Comparison of ENCODE assay signal across 8 mouse cellular contexts in the genomic region with DNA sequence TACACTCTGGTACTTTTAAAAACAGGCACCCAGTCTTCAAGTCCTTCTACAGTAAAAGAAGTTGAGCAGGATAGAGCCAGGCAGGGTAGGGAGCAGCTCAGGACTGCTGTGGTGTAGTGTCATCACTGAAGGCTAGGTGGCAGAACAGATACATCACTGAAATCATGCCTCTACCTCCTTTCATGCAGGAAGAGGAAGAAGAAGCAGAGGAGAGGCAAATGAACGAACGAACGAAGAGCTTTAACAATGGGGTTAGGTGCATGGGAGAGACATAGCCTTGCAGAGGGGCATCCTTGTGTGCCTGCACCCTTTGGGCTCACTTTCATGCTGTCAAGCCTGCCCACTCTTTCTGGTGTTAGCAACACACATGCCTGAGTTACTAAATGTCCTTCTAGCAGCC. TPM values are rescaled to one million over a fixed set of nuclear protein-coding genes. Genes with fewer than 3 reads are reported as not detected.
DNase-seq lines count a peak whose midpoint lies in the region; ATAC-seq and TF ChIP-seq lines count a peak whose summit lies in the region.

No protein-coding gene starts in this region.

- no peaks in the 10 kb centered on the region for H3K79me2 ChIP-seq in heart, adult 2 months (replicated peaks; ENCODE audit: control insufficient read depth, insufficient read depth, low read length)

- 0% methylated on average over 3 of the region's 3 CpGs for WGBS in lung, adult 2 months
- WGBS in heart, adult 2 months, result 0% methylated on average over 3 of the region's 3 CpGs
- WGBS in stomach, embryonic 16.5 days, result 11% methylated on average over 3 of the region's 3 CpGs

- H3K36me3 ChIP-seq in heart, adult 2 months (ENCODE audit: control insufficient read depth, insufficient read depth, low read length), result no peaks in the 10 kb centered on the region
- no peaks in the 10 kb centered on the region for H3K36me3 ChIP-seq in stomach, embryonic 16.5 days (ENCODE audit: control insufficient read depth, insufficient read depth, low read length)

- peak; percentile 86 for TF ChIP-seq EP300 in heart, adult 2 months (IDR thresholded peaks at IDR 0.05; ENCODE audit: insufficient read depth, low read depth, low read length)

- intact Hi-C loops in heart, adult 2 months (cut with DNase I), result loop anchor here (1.0 to 5.0 kb wide), 4 partner anchors 164 to 396 kb away; no protein-coding TSS in a partner anchor

- TF ChIP-seq POLR2A in lung, adult 2 months (IDR thresholded peaks at IDR 0.05; ENCODE audit: borderline replicate concordance, extremely low read depth, low read depth, low read length), result no peak
- TF ChIP-seq POLR2A in heart, adult 2 months (IDR thresholded peaks at IDR 0.05; ENCODE audit: insufficient read depth, low read depth, low read length), result no peak

- H3K27ac ChIP-seq in heart, adult 2 months, result no peak overlapping the region
- H3K27ac ChIP-seq in stomach, embryonic 16.5 days (ENCODE audit: low read length), result no peak overlapping the region

- DNase-seq in lung, adult 2 months, result no peak
- no peak for DNase-seq in lung, adult 18-20 months
- peak; percentile 75 for DNase-seq in cerebellum, adult 9-11 months
- DNase-seq in heart, adult 2 months, result peak in 1 of 2 experiments; percentile 40
- DNase-seq in kidney, adult 8-10 months, result peak; percentile 67 to 69
- peak; percentile 53 for DNase-seq in lung, postnatal 14 days
- DNase-seq in spleen, postnatal 14 days (ENCODE audit: low spot score in 2 of 2), result no peak

- no peaks in the 10 kb centered on the region for H3K9me3 ChIP-seq in stomach, embryonic 16.5 days (replicated peaks; ENCODE audit: control insufficient read depth, low read length)

- H3K27me3 ChIP-seq in heart, adult 2 months (ENCODE audit: control insufficient read depth, insufficient read depth, low read length), result 0 out of 2 replicates have a peak, but pooled peaks cover 2% of the 10 kb centered on the region
- no peaks in the 10 kb centered on the region; the same call in 1 of the 2 replicates for H3K27me3 ChIP-seq in stomach, embryonic 16.5 days (ENCODE audit: control insufficient read depth, insufficient read depth, low read length)

- H3K4me3 ChIP-seq in lung, adult 2 months (replicated peaks; ENCODE audit: extremely low read depth, low read depth, low read length), result no peak overlapping the region
- H3K4me3 ChIP-seq in heart, adult 2 months, result no peak overlapping the region
- no peak overlapping the region for H3K4me3 ChIP-seq in stomach, embryonic 16.5 days (replicated peaks; ENCODE audit: low read length)

- peak; percentile 55; the same call in 1 of the 2 replicates for ATAC-seq in stomach, embryonic 16.5 days (ENCODE audit: insufficient read depth, low FRiP score)

- peak overlapping the region; percentile 28; the same call in 1 of the 2 replicates for H3K9ac ChIP-seq in heart, adult 2 months (ENCODE audit: low read depth, low read length)
- peak overlapping the region; percentile 57; the same call in 1 of the 2 replicates for H3K9ac ChIP-seq in stomach, embryonic 16.5 days (ENCODE audit: low read length)

- H3K4me1 ChIP-seq in lung, adult 2 months (ENCODE audit: control insufficient read depth, insufficient read depth, low read length), result peaks cover 7% of the 10 kb centered on the region; the same call in 1 of the 2 replicates
- H3K4me1 ChIP-seq in heart, adult 2 months (ENCODE audit: control insufficient read depth, insufficient read depth, low read length), result peaks cover 2% of the 10 kb centered on the region
- H3K4me1 ChIP-seq in stomach, embryonic 16.5 days (ENCODE audit: control insufficient read depth, insufficient read depth, low read length), result peaks cover 13% of the 10 kb centered on the region

- peak; percentile 76 for TF ChIP-seq CTCF in lung, adult 2 months (IDR thresholded peaks at IDR 0.05; ENCODE audit: insufficient read depth, low read length)
- TF ChIP-seq CTCF in heart, adult 2 months (IDR thresholded peaks at IDR 0.05), result no peak; the same call in none of the 2 replicates

- peak overlapping the region; percentile 34 for H3K4me2 ChIP-seq in stomach, embryonic 16.5 days (ENCODE audit: low read depth, low read length)

RNA-seq across cellular contexts. Expression of a gene that starts 3.2 kb away (rescaled TPM):
- 91.2 and 118 TPM in 2 replicates for polyA plus RNA-seq in lung, adult 2 months (2012; rRNA removed)
- total RNA-seq in heart, adult 2 months (2021), result 10 to 100 TPM; 94.0 to 94.7 TPM
- polyA plus RNA-seq in heart, adult 2 months (2012; rRNA removed), result 77.8 and 91.0 TPM in 2 replicates
- polyA plus RNA-seq in stomach, embryonic 16.5 days (2015; fragmentation: Nextera tagmentation; extraction: Ambion mirVana), result 122 and 123 TPM in 2 replicates

RNA-seq across cellular contexts. Expression of a gene that starts 53.6 kb away (rescaled TPM):
- 308 and 450 TPM in 2 replicates for polyA plus RNA-seq in lung, adult 2 months (2012; rRNA removed)
- under 1 TPM in 1 of 2 experiments, not detected in 1; 0.30 TPM for total RNA-seq in heart, adult 2 months (2021)
- polyA plus RNA-seq in heart, adult 2 months (2012; rRNA removed), result 0.41 and 2.6 TPM in 2 replicates
- 375 and 392 TPM in 2 replicates for polyA plus RNA-seq in stomach, embryonic 16.5 days (2015; fragmentation: Nextera tagmentation; extraction: Ambion mirVana)

Comparison
In these comparisons a context has a peak if more than half of its experiments do, and no peak if none do; other contexts are left out.
1. DNase-seq: peak in cerebellum, adult 9-11 months (single experiment), kidney, adult 8-10 months (2 of 2) and lung, postnatal 14 days (single experiment); none in lung, adult 2 months (single experiment), lung, adult 18-20 months (0 of 2) and spleen, postnatal 14 days (0 of 2).
2. RNA of a gene that starts 53.6 kb away (polyA plus RNA-seq): 375 to 392 TPM in stomach, embryonic 16.5 days and 308 to 450 TPM in lung, adult 2 months; 0.41 to 2.6 TPM in heart, adult 2 months; every median in the first group is over 10 times any median in the second.